Mouse (Mus musculus) embryonic facial prominence, embryonic 12.5 days (tissue): ENCODE measurements around the gene Kcnj1. TPM values are rescaled to one million over a fixed set of nuclear protein-coding genes. Genes with fewer than 3 reads are reported as not detected.

Experiments used
- ATAC-seq: fragments of 200-750 bp; cut with Nextera tagmentation; 2 replicates; pipeline ENCODE4 v1.8.0; 2017; ENCODE audit not compliant: insufficient number of reproducible peaks, insufficient read depth, low FRiP score, low TSS enrichment
- H3K27ac ChIP-seq: fragments of 300-500 bp; sonication (generic); 2 replicates; pipeline ENCODE4 v1.5.1; 2016; ENCODE audit warnings: mild to moderate bottlenecking
- H3K27me3 ChIP-seq: fragments of 300-500 bp; sonication (generic); 2 replicates; pipeline ENCODE4 v1.6.1; 2016; ENCODE audit warnings: mild to moderate bottlenecking, moderate library complexity
- H3K36me3 ChIP-seq: fragments of 300-500 bp; sonication (generic); 2 replicates; pipeline ENCODE4 v1.6.1; 2016; ENCODE audit warnings: mild to moderate bottlenecking
- H3K4me1 ChIP-seq: fragments of 300-500 bp; sonication (generic); 2 replicates; pipeline ENCODE4 v1.6.1; 2016
- H3K4me2 ChIP-seq: fragments of 300-500 bp; sonication (generic); replicated peaks from 2 replicates; pipeline ENCODE4 v1.6.1; 2016; ENCODE audit warnings: mild to moderate bottlenecking, moderate library complexity
- H3K4me3 ChIP-seq: fragments of 300-500 bp; sonication (generic); 2 replicates; pipeline ENCODE4 v1.5.1; 2016; ENCODE audit warnings: mild to moderate bottlenecking
- H3K9ac ChIP-seq: fragments of 300-500 bp; sonication (generic); 2 replicates; pipeline ENCODE4 v1.6.1; 2016; ENCODE audit warnings: mild to moderate bottlenecking, moderate library complexity
- H3K9me3 ChIP-seq: fragments of 300-500 bp; sonication (generic); 2 replicates; pipeline ENCODE4 v1.6.1; 2016; ENCODE audit warnings: mild to moderate bottlenecking, moderate library complexity
- WGBS: fragments of 180-500 bp; shearing (Covaris S2); methylation state at CpG from one replicate; pipeline ENCODE4 v1.1.7; 2016; 5-methylcytosine and 5-hydroxymethylcytosine counted together
- polyA plus RNA-seq: library from polyadenylated mRNA; unstranded; fragments of >200 nt; fragmentation: Nextera tagmentation; extraction: Ambion mirVana; gene quantifications from 2 replicates; pipeline ENCODE4 v1.2.1, GENCODE M21; 2016

Gene Kcnj1
- polyA plus RNA-seq, 1 experiment from 2014 or later = not detected

DNA sequence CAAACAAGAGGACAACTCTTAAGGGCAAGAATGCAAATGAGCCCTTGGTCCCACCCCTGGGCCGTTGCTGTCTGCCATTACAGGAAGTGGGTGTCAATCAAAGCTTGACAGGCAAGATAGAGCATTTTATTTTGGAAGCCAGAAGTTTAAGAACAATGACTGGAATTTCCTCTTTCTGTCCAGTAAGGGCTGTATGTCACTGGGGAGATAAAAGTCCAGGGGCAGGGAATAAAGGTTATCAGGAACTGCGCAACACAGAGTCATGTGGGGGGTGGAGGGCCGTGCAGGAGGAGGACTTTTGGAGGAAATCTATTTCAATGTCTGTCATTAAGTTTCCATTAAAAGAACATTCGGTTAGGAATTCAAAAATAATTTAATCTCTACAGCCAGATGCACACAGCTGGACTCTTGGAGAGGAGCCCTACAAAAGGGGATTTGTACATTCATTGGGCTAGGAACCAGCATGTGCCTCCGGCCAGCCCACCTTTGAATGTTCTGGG, 28.4 kb downstream of the Kcnj1 start:
- ATAC-seq = no peak
- Histone ChIP-seq H3K4me1 (no peaks in the 10 kb centered on the region), H3K36me3 (no peaks in the 10 kb centered on the region), H3K4me3 (no peak overlapping the region), H3K9ac (no peak overlapping the region), H3K27ac (no peak overlapping the region), H3K9me3 (no peaks in the 10 kb centered on the region), H3K4me2 (no peak overlapping the region), H3K27me3 (no peaks in the 10 kb centered on the region)
- WGBS = 52% methylated on average over 5 of the region's 5 CpGs

DNA sequence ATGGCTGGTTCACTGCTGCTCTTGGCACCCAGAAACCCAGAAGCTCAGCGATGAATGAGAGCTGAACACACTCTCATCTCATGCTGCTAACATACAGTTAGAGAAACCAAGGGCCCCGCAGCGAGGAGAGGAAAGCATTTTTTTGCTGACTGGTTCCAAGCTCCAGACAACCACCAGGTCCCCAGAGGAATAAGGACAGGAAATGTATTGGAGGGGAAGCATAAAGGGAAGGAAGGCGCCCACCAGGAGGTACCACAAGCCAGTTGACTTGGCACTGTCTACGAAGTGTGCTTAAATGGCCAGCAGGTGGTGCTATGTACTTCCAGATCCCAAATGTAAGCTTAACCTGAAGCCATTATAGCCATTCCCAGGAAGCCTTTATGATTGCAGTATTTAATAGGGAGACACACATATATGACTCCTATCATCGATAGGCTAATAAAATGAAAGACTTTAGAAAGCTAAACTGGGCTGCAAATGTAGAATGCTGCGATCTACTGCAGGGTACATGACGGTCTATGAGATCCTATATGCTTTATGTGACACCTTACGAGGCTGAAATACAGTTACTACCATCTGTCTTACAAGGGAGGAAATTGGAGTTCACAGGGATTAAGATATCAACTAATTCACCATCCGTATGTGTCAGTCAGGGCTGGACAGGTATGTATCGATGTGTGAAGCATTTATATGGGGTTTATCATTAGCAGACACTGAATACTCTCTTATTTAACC, 33.1 kb downstream of the Kcnj1 start:
- ATAC-seq = 0 out of 2 replicates have a peak, but pooled peaks have one; percentile 39
- no peaks in the 10 kb centered on the region for H3K9me3 ChIP-seq
- 0 out of 2 replicates have a peak, but pooled peaks cover 11% of the 10 kb centered on the region for H3K27me3 ChIP-seq
- no peak overlapping the region for H3K4me3 ChIP-seq
- 38% methylated on average over 11 of the region's 11 CpGs for WGBS
- no peak overlapping the region for H3K9ac ChIP-seq
- H3K4me2 ChIP-seq = no peak overlapping the region
- peaks cover 17% of the 10 kb centered on the region for H3K4me1 ChIP-seq
- no peaks in the 10 kb centered on the region for H3K36me3 ChIP-seq
- no peak overlapping the region for H3K27ac ChIP-seq

DNA sequence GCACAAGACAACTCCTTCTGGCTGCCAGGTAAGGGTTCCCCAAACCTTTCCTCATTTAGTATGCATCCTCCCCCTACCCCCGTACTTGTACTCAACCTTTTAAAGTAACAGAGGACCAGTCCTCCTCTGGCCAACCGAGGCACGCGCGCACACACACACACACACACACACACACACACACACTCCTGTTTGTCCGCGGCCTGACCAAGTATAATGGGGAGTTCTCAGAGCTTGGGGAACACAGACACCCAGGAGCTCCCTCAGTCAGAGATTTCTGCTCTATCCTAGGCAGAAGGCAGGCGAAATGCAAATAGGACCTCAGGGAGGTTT, 36.4 kb downstream of the Kcnj1 start:
- no peak overlapping the region for H3K9ac ChIP-seq
- WGBS = 4% methylated on average over 8 of the region's 8 CpGs
- H3K27me3 ChIP-seq = 0 out of 2 replicates have a peak, but pooled peaks cover 11% of the 10 kb centered on the region
- no peak for ATAC-seq
- H3K4me3 ChIP-seq = peak overlapping the region; percentile 39
- no peaks in the 10 kb centered on the region for H3K9me3 ChIP-seq
- peaks cover 17% of the 10 kb centered on the region for H3K4me1 ChIP-seq
- H3K4me2 ChIP-seq = peak overlapping the region; percentile 78
- peak overlapping the region; percentile 72 for H3K27ac ChIP-seq
- no peaks in the 10 kb centered on the region for H3K36me3 ChIP-seq

DNA sequence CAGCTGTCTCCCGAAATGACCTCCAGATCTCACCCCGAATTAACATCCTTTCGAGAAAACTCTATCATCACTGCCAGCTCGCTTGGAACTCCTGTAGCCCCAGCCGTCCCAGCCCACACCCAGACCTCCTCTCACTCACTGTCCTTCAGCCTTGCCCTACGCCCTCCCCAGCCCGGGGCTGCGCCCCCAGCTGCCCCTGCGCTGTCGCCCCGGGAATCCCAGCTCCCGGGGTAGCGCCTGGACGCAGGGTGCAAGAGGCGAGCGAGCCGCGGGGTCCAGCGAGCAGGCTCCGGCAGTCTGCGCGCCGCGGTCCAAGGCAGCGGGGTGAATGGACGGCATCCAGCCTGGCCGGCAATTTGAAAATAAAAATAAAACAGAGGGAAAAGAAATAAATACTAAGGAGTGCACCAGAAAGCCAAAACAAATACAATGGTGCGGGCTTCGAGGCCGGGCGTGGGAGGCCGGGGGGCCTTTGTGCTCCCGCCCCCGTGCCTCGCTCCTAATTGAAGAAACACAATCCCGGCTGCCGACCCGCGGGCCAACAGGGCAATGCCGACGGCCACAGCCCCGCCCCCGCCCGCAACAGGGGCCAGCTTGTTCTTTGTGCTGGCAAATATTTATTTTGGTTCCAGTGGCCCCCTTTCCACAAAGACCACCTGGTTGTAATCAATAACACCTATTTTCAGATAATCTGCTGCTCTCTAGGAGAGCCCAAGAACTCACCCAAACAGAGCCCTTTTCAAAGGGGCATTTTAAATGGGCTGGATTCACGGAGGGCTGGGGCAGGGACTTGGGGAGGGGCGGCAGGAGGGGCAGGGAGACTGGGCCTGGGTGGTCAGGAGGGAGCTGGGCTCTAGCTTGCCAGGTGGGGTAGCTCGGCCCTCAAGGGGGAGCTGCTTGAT, 37.0 kb downstream of the Kcnj1 start:
- H3K27me3 ChIP-seq = 0 out of 2 replicates have a peak, but pooled peaks cover 11% of the 10 kb centered on the region
- H3K4me3 ChIP-seq = peak overlapping the region; percentile 39
- H3K9me3 ChIP-seq = no peaks in the 10 kb centered on the region
- peak overlapping the region; percentile 72 for H3K27ac ChIP-seq
- H3K4me1 ChIP-seq = peaks cover 17% of the 10 kb centered on the region
- ATAC-seq = no peak
- WGBS = 1% methylated on average over 47 of the region's 47 CpGs
- peak overlapping the region; percentile 78 for H3K4me2 ChIP-seq
- peak overlapping the region; percentile 61 for H3K9ac ChIP-seq
- H3K36me3 ChIP-seq = no peaks in the 10 kb centered on the region

DNA sequence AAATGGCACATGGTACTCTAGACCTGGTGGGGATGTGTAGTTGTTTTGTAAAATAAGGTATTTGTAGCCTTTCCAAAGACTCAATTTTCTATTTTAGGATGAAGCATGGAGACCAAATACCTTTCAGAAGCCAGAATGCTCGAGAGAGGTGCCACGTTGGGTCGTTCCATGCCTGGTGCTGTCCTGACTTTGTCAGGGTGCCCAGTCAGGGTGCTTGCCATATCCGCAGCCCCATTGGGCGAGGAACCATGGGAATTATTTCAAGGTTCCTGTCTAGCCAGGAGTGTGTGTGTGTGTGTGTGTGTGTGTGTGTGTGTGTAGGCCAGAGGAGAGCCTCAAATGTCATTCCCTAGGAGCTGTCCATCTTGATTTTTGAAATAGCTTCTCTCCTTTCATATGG, 38.4 kb downstream of the Kcnj1 start:
- H3K4me3 ChIP-seq = no peak overlapping the region
- H3K27me3 ChIP-seq = 0 out of 2 replicates have a peak, but pooled peaks cover 11% of the 10 kb centered on the region
- peaks cover 17% of the 10 kb centered on the region for H3K4me1 ChIP-seq
- 92% methylated on average over 5 of the region's 5 CpGs for WGBS
- no peak for ATAC-seq
- H3K9me3 ChIP-seq = no peaks in the 10 kb centered on the region
- H3K4me2 ChIP-seq = no peak overlapping the region
- H3K9ac ChIP-seq = no peak overlapping the region
- no peak overlapping the region for H3K27ac ChIP-seq
- no peaks in the 10 kb centered on the region for H3K36me3 ChIP-seq

DNA sequence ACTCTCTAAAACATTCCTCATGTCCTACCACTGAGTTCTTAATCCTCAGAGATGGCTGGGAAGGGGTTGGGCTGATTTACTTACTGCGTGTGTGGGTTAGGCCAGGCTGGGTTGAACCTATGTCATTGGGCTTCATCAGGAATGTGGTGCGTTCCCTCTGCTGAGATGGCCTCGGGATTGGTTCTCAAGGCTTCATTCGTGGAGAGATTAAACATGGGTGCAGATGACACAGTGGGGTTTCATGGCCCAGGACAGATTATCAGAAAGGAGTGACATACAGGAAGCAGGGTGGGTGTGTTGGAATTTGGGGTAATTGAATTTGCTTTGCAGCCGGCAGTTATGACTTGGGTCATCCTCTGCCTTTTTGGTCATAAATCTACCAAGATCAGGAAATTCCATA, 39.2 kb downstream of the Kcnj1 start:
- Histone ChIP-seq H3K9me3 (no peaks in the 10 kb centered on the region), H3K27me3 (0 out of 2 replicates have a peak, but pooled peaks cover 11% of the 10 kb centered on the region), H3K4me3 (no peak overlapping the region), H3K36me3 (no peaks in the 10 kb centered on the region), H3K27ac (no peak overlapping the region), H3K9ac (no peak overlapping the region), H3K4me1 (peaks cover 17% of the 10 kb centered on the region), H3K4me2 (no peak overlapping the region)
- WGBS = 81% methylated on average over 5 of the region's 5 CpGs
- no peak for ATAC-seq

DNA sequence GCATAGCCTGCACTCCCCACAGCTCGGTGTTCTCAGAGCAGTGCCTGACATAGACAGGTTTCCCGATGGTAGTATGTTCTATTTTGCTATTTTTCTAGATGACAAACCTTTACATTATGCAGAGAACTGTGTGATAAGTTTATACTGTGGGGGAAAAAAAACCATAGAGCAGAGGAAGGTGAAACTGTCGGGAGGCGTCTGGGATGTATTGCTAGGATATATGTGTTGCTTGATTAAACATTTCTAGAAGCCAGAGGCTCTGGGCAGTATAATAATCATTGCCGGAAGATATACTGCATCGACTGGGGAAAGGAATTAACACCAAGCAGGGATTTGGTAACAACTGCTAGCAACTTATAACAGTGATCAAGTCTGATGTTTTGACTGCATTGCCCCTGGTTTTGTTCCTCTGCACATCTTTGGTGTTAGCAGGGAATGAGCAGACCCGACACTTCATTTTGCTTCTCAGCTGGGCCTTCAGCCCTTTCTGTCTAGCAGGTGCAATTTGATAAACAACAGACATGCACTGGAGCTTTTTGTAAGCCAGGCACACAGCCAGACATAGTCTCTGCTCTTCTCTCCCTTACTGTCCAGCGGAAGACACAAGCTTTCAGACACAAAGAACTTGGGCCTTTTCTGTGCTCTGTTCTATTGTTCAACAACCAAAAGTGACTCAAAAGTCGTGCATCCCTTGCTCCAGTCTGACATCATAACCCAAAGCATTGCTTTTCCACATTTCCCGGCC, 40.7 kb downstream of the Kcnj1 start:
- no peaks in the 10 kb centered on the region for H3K36me3 ChIP-seq
- H3K27ac ChIP-seq = no peak overlapping the region
- no peak overlapping the region for H3K4me3 ChIP-seq
- H3K27me3 ChIP-seq = 0 out of 2 replicates have a peak, but pooled peaks cover 7% of the 10 kb centered on the region
- ATAC-seq = no peak
- no peak overlapping the region for H3K9ac ChIP-seq
- 69% methylated on average over 10 of the region's 10 CpGs for WGBS
- no peaks in the 10 kb centered on the region for H3K9me3 ChIP-seq
- H3K4me2 ChIP-seq = no peak overlapping the region
- peaks cover 21% of the 10 kb centered on the region for H3K4me1 ChIP-seq

DNA sequence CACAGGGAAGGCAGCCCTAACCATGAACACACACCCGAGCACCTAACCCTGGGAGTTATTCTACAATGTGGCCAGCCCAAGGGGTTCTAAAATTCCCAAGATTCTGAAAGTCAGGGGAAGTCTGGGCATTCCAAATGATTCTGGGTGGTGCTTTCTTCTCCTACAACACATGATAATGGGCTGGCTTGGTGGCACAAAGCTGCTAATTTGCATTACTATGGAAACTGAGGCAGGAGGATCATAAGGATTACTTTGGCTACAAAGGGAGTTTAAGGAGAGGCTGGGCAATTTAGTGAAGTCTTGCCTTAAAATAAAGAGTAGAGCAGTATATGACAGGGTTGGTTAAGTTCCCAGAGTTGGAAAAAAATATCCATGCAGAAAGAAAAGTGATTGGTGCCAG, 42.7 kb downstream of the Kcnj1 start:
- Histone ChIP-seq H3K9me3 (no peaks in the 10 kb centered on the region), H3K36me3 (peaks cover 5% of the 10 kb centered on the region; the same call in 1 of the 2 replicates), H3K27me3 (no peaks in the 10 kb centered on the region), H3K4me3 (no peak overlapping the region), H3K4me2 (no peak overlapping the region), H3K4me1 (peaks cover 8% of the 10 kb centered on the region), H3K9ac (no peak overlapping the region), H3K27ac (no peak overlapping the region)
- no peak for ATAC-seq
- WGBS = 70% methylated on average over 1 of the region's 1 CpGs

DNA sequence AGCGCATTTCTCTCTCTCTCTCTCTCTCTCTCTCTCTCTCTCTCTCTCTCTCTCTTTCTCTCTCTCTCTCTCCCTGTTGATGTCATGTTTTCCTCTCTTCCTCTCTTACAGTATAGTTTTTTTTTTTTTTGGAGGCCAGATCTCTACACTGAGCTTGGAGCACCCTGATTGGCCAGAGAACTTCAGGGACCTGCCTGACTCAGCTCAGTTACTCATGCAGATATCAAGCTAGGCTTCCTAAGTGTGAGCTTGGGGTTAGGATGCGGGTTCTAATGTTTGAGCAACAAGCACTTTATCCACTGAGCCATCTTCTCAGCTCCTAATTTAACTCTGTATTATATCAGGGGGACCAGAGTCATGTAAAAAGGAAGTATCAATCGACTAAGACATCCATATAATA, 43.7 kb downstream of the Kcnj1 start:
- Histone ChIP-seq H3K27ac (no peak overlapping the region), H3K36me3 (peaks cover 8% of the 10 kb centered on the region; the same call in 1 of the 2 replicates), H3K4me2 (no peak overlapping the region), H3K9ac (no peak overlapping the region), H3K27me3 (no peaks in the 10 kb centered on the region), H3K4me1 (peaks cover 6% of the 10 kb centered on the region), H3K4me3 (no peak overlapping the region), H3K9me3 (no peaks in the 10 kb centered on the region)
- 91% methylated on average over 3 of the region's 3 CpGs for WGBS
- no peak for ATAC-seq

DNA sequence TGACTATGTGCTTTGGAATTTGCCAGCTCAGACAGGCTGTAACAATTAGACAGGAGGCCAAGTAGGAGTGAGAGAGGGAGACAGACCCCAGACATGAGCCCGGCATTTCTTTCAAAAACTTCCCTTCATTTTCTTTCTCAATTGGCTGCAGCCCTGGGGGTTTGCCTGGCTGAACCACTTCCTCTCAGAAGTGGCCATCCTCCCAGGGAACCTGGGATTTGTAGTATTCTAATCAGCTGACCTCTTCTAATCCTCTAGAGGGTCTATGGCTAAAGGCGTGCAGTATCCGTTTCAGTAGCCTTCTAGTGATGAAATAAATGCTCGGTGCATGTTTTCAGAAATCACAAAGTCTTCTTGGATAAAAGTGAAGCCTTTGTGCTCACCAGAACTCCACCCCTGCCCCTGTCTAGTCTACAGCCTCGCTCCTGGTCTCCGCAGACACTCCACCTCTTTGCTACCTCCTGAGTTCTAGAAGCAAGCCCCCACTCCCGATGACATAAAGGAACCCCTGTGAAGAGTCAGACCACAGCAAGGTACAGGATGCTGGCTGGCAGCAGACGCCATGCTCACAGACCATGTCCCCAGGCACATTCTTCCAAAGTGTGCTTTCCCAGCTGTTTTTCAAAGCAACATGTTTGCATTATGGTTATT, 45.3 kb downstream of the Kcnj1 start:
- Histone ChIP-seq H3K27ac (peak overlapping the region; percentile 78), H3K9me3 (no peaks in the 10 kb centered on the region), H3K9ac (no peak overlapping the region), H3K4me3 (no peak overlapping the region), H3K4me1 (peaks cover 6% of the 10 kb centered on the region), H3K27me3 (no peaks in the 10 kb centered on the region), H3K36me3 (peaks cover 17% of the 10 kb centered on the region; the same call in 1 of the 2 replicates), H3K4me2 (peak overlapping the region; percentile 1; the same call in 1 of the 2 replicates)
- 0 out of 2 replicates have a peak, but pooled peaks have one; percentile 60 for ATAC-seq
- 14% methylated on average over 8 of the region's 8 CpGs for WGBS

DNA sequence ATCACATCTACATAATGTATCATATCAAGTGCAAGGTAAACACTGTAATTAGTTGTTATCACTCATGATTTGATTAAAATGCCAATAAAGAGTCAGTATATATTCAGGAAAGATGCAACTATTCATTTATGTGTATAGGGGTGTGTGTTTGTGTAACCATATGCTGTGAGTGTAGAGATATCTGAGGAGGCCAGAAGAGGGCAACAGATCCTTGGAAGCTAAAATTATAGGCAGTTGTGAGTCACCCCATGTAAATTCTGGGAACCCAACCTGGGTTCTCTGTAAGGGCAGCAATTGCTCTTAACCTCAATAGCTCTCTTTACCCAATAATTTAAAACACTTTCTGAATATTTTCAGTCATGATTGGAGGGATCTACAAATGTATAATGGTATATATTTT, 48.4 kb downstream of the Kcnj1 start:
- Histone ChIP-seq H3K4me1 (peaks cover 6% of the 10 kb centered on the region), H3K9ac (no peak overlapping the region), H3K36me3 (peaks cover 41% of the 10 kb centered on the region), H3K27me3 (no peaks in the 10 kb centered on the region), H3K4me3 (no peak overlapping the region), H3K4me2 (no peak overlapping the region), H3K27ac (no peak overlapping the region), H3K9me3 (no peaks in the 10 kb centered on the region)
- no peak for ATAC-seq
